Mouse (Mus musculus) bone marrow macrophage, adult 2 months (primary cell): ENCODE measurements around the gene Fnbp1l.

Experiments
- CTCF ChIP-seq: IDR thresholded peaks from 2 replicates; pipeline ENCODE4 v1.5.1; 2012; ENCODE audit warnings: low read depth, mild to moderate bottlenecking, low read length, moderate library complexity
- POLR2A ChIP-seq: IDR thresholded peaks from 2 replicates; pipeline ENCODE4 v1.6.1; 2012; ENCODE audit warnings: mild to moderate bottlenecking, low read depth, low read length, borderline replicate concordance

- TF ChIP-seq CTCF (no peak), POLR2A (no peak)
Measured at GRCm38 (mm10) chr3:122510932-122511331, 108.6 kb downstream of the Fnbp1l start.
